Mouse (Mus musculus) liver, embryonic 16.5 days (tissue): ENCODE measurements around the gene Gm20458. TPM values are rescaled to one million over a fixed set of nuclear protein-coding genes. Genes with fewer than 3 reads are reported as not detected.

Experiments used
- ATAC-seq: fragments of 200-750 bp; cut with Nextera tagmentation; 2 replicates; pipeline ENCODE4 v1.8.0; 2017; ENCODE audit warnings: low read depth, mild to moderate bottlenecking, moderate number of reproducible peaks, moderate library complexity
- H3K27ac ChIP-seq: fragments of 300-500 bp; sonication (generic); 2 replicates; pipeline ENCODE4 v1.5.1; 2014; ENCODE audit warnings: mild to moderate bottlenecking, low read length
- H3K27me3 ChIP-seq: fragments of 300-500 bp; sonication (generic); 2 replicates; pipeline ENCODE4 v1.6.1; 2014; ENCODE audit warnings: low read depth, low read length, mixed read lengths; ENCODE audit not compliant: control insufficient read depth, insufficient read depth
- H3K36me3 ChIP-seq: fragments of 300-500 bp; sonication (generic); 2 replicates; pipeline ENCODE4 v1.6.1; 2014; ENCODE audit warnings: mild to moderate bottlenecking; ENCODE audit not compliant: control insufficient read depth, insufficient read depth
- H3K4me1 ChIP-seq: fragments of 300-500 bp; sonication (generic); 2 replicates; pipeline ENCODE4 v1.6.1; 2014; ENCODE audit warnings: low read depth, low read length, mixed read lengths; ENCODE audit not compliant: control insufficient read depth
- H3K4me2 ChIP-seq: fragments of 300-500 bp; sonication (generic); 2 replicates; pipeline ENCODE4 v1.6.1; 2014; ENCODE audit warnings: low read depth, low read length, mixed read lengths
- H3K4me3 ChIP-seq: fragments of 300-500 bp; sonication (generic); 2 replicates; pipeline ENCODE4 v1.5.1; 2014; ENCODE audit warnings: low read depth, mild to moderate bottlenecking, low read length
- H3K9ac ChIP-seq: fragments of 300-500 bp; sonication (generic); 2 replicates; pipeline ENCODE4 v1.6.1; 2014; ENCODE audit warnings: low read depth, low read length
- H3K9me3 ChIP-seq: fragments of 300-500 bp; sonication (generic); replicated peaks from 2 replicates; pipeline ENCODE4 v1.6.1; 2016; ENCODE audit warnings: low read length; ENCODE audit not compliant: control insufficient read depth
- WGBS: fragments of 180-500 bp; shearing (Covaris S2); extraction: QIAGEN DNeasy Blood & Tissue Kit; methylation state at CpG from one replicate; pipeline ENCODE4 v1.1.7; 2014; ENCODE audit not compliant: insufficient replicate concordance; 5-methylcytosine and 5-hydroxymethylcytosine counted together
- polyA plus RNA-seq: library from polyadenylated mRNA; unstranded; fragments of >200 nt; fragmentation: Nextera tagmentation; extraction: Ambion mirVana; gene quantifications from 2 replicates; pipeline ENCODE4 v1.2.1, GENCODE M21; 2015

Gene Gm20458
- polyA plus RNA-seq, 1 experiment from 2014 or later, result 5.6 TPM

DNA sequence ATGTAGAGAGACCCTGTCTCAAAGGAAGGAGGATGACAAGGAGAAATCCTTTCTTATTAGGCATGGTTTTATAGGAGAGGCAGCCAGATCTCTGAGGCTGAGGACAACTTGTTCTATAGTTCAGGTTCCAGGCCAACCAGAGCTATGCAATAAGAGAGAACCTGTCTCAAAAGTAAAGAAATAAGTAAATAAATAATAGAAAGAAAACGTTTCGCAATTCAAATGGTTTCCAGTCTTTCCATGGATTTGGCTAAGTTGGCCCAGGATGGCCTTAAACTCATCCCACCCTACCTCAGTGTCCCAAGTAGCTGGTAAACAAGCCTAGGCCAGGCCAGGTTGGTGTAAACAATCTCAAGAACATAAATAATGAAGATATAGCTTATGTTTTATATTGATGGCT lies 16.1 kb upstream of the Gm20458 start:
- Histone ChIP-seq H3K9ac (no peak overlapping the region), H3K4me1 (no peaks in the 10 kb centered on the region; the same call in none of the 2 replicates), H3K27me3 (peaks cover 21% of the 10 kb centered on the region), H3K9me3 (no peaks in the 10 kb centered on the region), H3K27ac (no peak overlapping the region), H3K4me3 (no peak overlapping the region), H3K36me3 (no peaks in the 10 kb centered on the region), H3K4me2 (no peak overlapping the region)
- 50% methylated on average over 2 of the region's 2 CpGs for WGBS
- no peak for ATAC-seq

DNA sequence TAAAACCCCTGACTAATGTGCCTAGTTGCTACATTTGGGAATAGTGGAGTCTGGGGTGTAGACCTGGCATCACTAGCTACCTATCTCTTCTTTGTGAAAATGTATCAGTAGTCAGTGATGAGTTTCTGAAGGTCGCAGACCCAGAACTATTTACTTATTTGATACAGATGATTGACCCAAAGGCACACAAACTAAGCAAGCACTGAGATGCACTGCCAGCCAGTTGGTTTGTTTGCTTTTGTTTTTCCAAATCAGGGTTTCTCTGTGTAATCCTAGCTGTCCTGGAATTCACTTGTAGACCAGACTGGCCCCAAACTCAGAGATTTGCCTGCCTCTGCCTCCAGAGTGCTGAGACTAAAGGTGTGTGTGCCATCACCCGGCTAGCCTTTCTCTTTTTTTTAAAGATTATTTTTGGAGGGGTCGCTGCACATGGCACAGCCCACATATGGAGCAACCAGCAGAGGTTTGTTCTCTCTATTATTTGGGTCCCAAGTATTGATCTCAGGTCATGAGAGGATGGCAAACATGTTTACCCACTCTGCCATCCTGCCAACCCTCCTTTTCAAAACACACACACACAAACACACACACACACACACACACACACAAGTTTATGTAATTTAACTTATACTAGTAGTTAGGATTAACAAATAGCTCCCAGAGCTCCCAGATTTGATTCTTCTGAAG lies 15.2 kb upstream of the Gm20458 start:
- H3K4me1 ChIP-seq, result no peaks in the 10 kb centered on the region; the same call in none of the 2 replicates
- no peak overlapping the region for H3K9ac ChIP-seq
- H3K4me2 ChIP-seq, result no peak overlapping the region
- H3K9me3 ChIP-seq, result no peaks in the 10 kb centered on the region
- H3K27ac ChIP-seq, result 0 out of 2 replicates have a peak overlapping the region, but pooled peaks have one; percentile 14
- H3K36me3 ChIP-seq, result no peaks in the 10 kb centered on the region
- ATAC-seq, result no peak
- H3K27me3 ChIP-seq, result peaks cover 21% of the 10 kb centered on the region
- WGBS, result 41% methylated on average over 3 of the region's 3 CpGs
- H3K4me3 ChIP-seq, result no peak overlapping the region

DNA sequence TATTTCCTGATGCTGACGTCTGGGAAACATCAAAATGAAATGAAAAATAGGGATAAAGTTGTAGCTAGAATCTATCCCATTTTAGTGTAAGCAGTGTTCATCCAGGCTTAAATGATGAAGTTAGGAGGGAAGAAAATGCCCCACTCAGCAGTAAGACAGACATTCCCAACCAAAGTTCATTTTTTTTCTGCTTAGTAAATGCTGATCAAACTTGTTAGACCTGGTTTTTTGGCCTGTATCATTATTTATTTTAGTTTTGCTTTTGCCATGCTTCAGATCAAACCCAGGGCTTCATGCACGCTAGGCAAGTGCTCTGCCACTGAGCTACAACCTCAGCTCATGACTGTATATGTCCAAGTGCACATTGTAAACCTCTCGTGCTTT lies 14.7 kb upstream of the Gm20458 start:
- no peak for ATAC-seq
- Histone ChIP-seq H3K27ac (no peak overlapping the region), H3K4me2 (no peak overlapping the region), H3K36me3 (no peaks in the 10 kb centered on the region), H3K9ac (no peak overlapping the region), H3K4me1 (no peaks in the 10 kb centered on the region; the same call in none of the 2 replicates), H3K4me3 (no peak overlapping the region), H3K27me3 (peaks cover 21% of the 10 kb centered on the region), H3K9me3 (no peaks in the 10 kb centered on the region)
- 37% methylated on average over 3 of the region's 3 CpGs for WGBS

DNA sequence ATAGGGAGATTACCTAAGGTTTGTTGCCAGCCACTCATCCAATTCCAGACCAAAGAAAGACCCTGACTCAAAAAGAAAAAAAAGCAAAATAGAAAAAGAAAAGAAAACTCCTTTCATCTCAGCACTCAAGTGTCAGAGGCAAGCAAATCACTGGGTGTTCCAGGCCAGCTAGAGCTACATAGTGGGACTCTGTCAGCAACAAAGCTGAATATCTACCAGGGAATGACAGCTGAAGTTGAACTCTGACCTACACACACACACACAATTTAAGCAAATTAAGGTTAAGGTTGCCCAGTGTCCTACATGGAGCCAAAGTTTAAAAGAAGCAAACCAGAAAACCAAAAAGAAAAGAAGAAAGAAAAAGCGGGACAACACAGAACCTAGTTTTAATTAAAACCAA lies 12.6 kb upstream of the Gm20458 start:
- Histone ChIP-seq H3K27ac (no peak overlapping the region), H3K4me2 (no peak overlapping the region), H3K9me3 (no peaks in the 10 kb centered on the region), H3K4me3 (no peak overlapping the region), H3K27me3 (peaks cover 8% of the 10 kb centered on the region), H3K36me3 (no peaks in the 10 kb centered on the region), H3K9ac (no peak overlapping the region), H3K4me1 (no peaks in the 10 kb centered on the region; the same call in none of the 2 replicates)
- 58% methylated on average over 1 of the region's 1 CpGs for WGBS
- no peak for ATAC-seq

DNA sequence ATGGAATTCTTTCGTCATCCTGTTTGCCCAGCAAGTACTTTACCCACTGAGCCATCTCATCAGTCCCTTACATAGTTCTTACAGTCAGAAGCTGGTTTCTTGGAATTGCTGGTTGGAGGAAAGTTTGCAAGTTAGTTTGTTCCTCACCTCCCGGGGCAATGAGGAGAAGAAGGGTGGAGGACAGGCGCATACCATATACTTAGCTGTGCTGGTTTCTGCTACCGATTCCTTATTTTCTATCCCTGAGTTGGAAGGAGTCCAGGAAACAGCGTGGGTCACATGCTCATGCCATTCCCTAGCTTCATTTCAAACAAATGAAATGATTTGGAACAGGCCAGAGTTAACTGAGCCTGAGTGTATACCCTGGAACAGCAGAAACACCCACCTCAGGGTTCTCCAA lies 11.8 kb upstream of the Gm20458 start:
- Histone ChIP-seq H3K9ac (no peak overlapping the region), H3K27ac (no peak overlapping the region), H3K4me3 (no peak overlapping the region), H3K4me1 (no peaks in the 10 kb centered on the region; the same call in 1 of the 2 replicates), H3K27me3 (peaks cover under 1% of the 10 kb centered on the region; the same call in 1 of the 2 replicates), H3K36me3 (no peaks in the 10 kb centered on the region), H3K9me3 (no peaks in the 10 kb centered on the region), H3K4me2 (no peak overlapping the region)
- ATAC-seq, result no peak
- 56% methylated on average over 5 of the region's 5 CpGs for WGBS

DNA sequence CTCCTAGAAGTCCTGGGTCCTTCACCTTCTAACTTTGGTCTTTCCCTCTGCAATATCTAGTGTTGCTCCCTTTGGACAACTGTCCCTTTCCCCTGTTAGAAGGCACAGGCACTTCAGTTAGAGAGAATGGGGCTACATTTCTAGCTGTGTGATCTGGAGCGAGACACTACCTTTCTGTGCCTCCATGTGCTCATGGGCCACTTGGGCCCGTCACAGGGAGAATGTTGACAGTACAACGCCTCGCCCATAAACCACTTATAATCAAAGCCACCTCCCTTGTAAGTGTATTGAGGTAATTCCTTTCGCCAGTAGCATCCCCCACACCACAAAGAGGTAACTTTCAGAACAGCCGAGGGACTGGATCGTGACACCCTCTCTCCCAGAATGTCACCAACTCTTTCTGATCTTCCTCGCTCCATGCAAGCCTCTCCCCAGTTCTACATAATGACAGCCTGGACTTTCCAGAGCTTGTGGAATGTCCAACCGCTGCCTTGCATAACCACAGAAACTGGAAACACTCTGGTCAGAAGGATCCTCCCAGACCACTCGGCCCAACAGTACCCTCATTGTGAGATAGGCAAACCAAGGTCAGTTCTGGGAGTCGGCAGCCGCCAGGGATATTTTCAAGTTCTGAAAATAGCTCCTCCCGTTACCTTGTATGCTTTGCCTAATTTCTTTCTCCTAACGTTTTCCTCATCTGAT lies 11.3 kb upstream of the Gm20458 start:
- H3K27ac ChIP-seq, result no peak overlapping the region
- H3K9me3 ChIP-seq, result no peaks in the 10 kb centered on the region
- H3K27me3 ChIP-seq, result no peaks in the 10 kb centered on the region
- no peak for ATAC-seq
- H3K4me2 ChIP-seq, result no peak overlapping the region
- no peaks in the 10 kb centered on the region for H3K36me3 ChIP-seq
- WGBS, result 70% methylated on average over 14 of the region's 14 CpGs
- no peak overlapping the region for H3K9ac ChIP-seq
- H3K4me1 ChIP-seq, result no peaks in the 10 kb centered on the region; the same call in 1 of the 2 replicates
- no peak overlapping the region for H3K4me3 ChIP-seq

DNA sequence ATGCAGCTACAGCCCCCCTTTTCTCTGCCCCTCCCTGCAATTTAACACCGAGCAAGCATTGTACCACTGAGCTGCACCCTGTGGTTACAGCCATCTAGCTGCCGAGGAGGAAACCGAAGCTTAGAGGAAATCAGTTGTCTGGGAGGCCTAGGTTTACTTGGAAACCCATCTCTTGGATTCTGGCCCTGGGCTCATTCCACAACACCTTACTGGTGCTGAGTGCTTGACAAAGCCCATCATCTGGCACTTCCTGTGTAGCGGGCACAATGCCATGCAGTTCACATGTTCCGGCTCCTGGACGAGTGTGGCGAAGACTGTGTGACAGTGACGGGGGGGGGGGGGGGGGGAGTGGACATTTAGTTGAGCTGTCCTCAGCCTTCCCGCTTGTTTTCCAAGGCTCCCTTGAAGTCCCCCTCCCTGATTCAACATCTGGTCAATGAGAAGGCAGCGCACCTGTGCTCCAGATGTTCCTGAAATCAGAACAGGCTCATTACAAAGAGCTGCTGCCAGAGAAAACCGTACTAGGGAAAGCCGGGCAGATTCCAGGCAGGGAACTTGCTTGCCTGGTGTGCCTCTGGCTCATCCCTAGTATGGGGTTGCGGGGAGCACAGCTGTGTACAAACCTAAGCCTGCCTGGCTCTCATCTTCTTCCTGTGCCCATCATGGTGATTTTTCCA lies 8.6 kb upstream of the Gm20458 start:
- no peak for ATAC-seq
- Histone ChIP-seq H3K4me3 (no peak overlapping the region), H3K4me1 (no peaks in the 10 kb centered on the region; the same call in none of the 2 replicates), H3K36me3 (no peaks in the 10 kb centered on the region), H3K27ac (no peak overlapping the region), H3K4me2 (no peak overlapping the region), H3K27me3 (no peaks in the 10 kb centered on the region), H3K9ac (no peak overlapping the region), H3K9me3 (no peaks in the 10 kb centered on the region)
- WGBS, result 47% methylated on average over 12 of the region's 13 CpGs

DNA sequence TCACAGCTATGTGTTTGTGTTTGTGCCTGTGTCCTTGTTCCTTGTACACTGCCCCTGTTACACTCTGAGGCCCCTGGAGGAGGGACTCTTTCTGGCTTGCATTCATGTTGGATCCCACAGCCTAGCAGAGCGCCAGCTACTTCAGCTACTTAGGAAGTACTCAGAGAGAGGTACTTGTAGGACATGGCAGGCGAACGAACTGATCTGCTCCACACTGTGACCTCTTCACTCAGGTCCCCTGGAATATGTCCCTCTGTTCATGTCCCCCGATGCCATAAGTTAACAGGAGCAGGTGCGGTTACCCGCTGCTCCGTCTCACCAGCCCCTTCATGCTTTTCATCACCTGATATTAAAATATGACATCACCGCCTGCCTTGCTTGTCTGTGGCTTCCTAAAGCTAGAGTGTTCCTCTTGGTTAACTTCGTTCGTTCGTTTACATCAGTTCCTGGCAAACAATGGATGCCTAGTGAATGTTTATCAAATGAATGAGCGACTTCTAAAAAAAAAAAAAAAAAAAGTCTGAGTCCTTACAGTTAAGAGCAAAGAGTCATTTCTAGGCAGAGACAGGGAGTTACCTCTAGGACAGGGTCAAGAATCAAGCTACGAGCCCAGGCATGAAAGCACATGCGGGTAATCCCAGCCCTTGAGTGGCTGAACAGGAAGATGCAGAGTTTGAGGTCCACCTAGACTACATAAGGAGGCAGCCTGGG lies 7.6 kb upstream of the Gm20458 start:
- no peak for ATAC-seq
- 55% methylated on average over 14 of the region's 14 CpGs for whole genome bisulfite sequencing
- H3K9ac ChIP-seq, result no peak overlapping the region

More for the DNA sequence above, 7.6 kb upstream of the Gm20458 start:
- no peak overlapping the region for H3K27ac ChIP-seq
- H3K36me3 ChIP-seq, result no peaks in the 10 kb centered on the region
- H3K4me2 ChIP-seq, result no peak overlapping the region
- no peaks in the 10 kb centered on the region; the same call in none of the 2 replicates for H3K4me1 ChIP-seq
- H3K4me3 ChIP-seq, result no peak overlapping the region
- H3K9me3 ChIP-seq, result no peaks in the 10 kb centered on the region
- H3K27me3 ChIP-seq, result no peaks in the 10 kb centered on the region
